Mouse (Mus musculus) C2C12 (cell line): ENCODE measurements around the gene Prickle4. TPM values are rescaled to one million over a fixed set of nuclear protein-coding genes. Genes with fewer than 3 reads are reported as not detected.
"Not testable (repeated sequence)": the region's sequence is repeated elsewhere in the genome, so short reads cannot be mapped to it uniquely, and the experiment has no call there.

Experiments used
- H3K27me3 ChIP-seq: one replicate; pipeline ENCODE4 v1.6.1; 2011; ENCODE audit not compliant: control insufficient read depth, insufficient read depth, insufficient read length
- H3K36me3 ChIP-seq: one replicate; pipeline ENCODE4 v1.6.1; 2011; ENCODE audit not compliant: control insufficient read depth, insufficient read depth
- H3K4me3 ChIP-seq: one replicate; pipeline ENCODE4 v1.5.1; 2011; ENCODE audit warnings: mild to moderate bottlenecking, control low read depth; ENCODE audit not compliant: poor library complexity, insufficient read depth, severe bottlenecking
- H3K79me2 ChIP-seq: one replicate; pipeline ENCODE4 v1.6.1; 2011; ENCODE audit not compliant: control insufficient read depth, insufficient read depth
- H3K79me3 ChIP-seq: one replicate; pipeline ENCODE4 v1.6.1; 2011; ENCODE audit warnings: low read depth, control low read depth
- H3ac ChIP-seq: one replicate; pipeline ENCODE3; 2011; ENCODE audit warnings: low read depth; ENCODE audit not compliant: control insufficient read depth, insufficient read length
- CEBPB ChIP-seq: IDR thresholded peaks from one replicate; pipeline ENCODE4 v1.6.1; 2011; ENCODE audit warnings: low read depth, mild to moderate bottlenecking, control low read depth, moderate library complexity
- CTCF ChIP-seq: IDR thresholded peaks from one replicate; pipeline ENCODE4 v1.5.1; 2011; ENCODE audit not compliant: control insufficient read depth, insufficient read depth, insufficient read length
- FOSL1 ChIP-seq: IDR thresholded peaks from one replicate; pipeline ENCODE4 v1.8.0; 2011; ENCODE audit warnings: mild to moderate bottlenecking, low read length; ENCODE audit not compliant: poor library complexity, insufficient read depth, severe bottlenecking
- MAX ChIP-seq: IDR thresholded peaks from one replicate; pipeline ENCODE4 v1.6.1; 2011; ENCODE audit warnings: mild to moderate bottlenecking, control low read depth
- MYOD1 ChIP-seq: IDR thresholded peaks from one replicate; pipeline ENCODE4 v1.6.1; 2011; ENCODE audit warnings: low read depth; ENCODE audit not compliant: control insufficient read depth, insufficient read length
- MYOG ChIP-seq: IDR thresholded peaks from one replicate; pipeline ENCODE4 v1.6.1; 2011; ENCODE audit not compliant: control insufficient read depth, insufficient read length; ENCODE audit errors: extremely low read depth
- USF1 ChIP-seq: IDR thresholded peaks from one replicate; pipeline ENCODE4 v1.6.1; 2011; ENCODE audit warnings: low read depth, mild to moderate bottlenecking, control low read depth, moderate library complexity
- polyA plus RNA-seq: library from polyadenylated mRNA; unstranded; fragments of >200 nt; fragmentation: generic; extraction: Trizol; gene quantifications from one replicate; pipeline ENCODE4 v1.2.1, GENCODE M21; 2012; ENCODE audit warnings: missing spikeins

Prickle4 gene
- polyA plus RNA-seq, 1 experiment = 0.12 TPM

GRCm38 (mm10) chr17:47664474-47664873 is 30.1 kb downstream of the Prickle4 start:
- H3K27me3 ChIP-seq = no peaks in the 10 kb centered on the region
- no peak overlapping the region for H3K4me3 ChIP-seq
- no peaks in the 10 kb centered on the region for H3K36me3 ChIP-seq
- no peaks in the 10 kb centered on the region for H3K79me3 ChIP-seq
- no peak overlapping the region for H3ac ChIP-seq
- H3K79me2 ChIP-seq = no peaks in the 10 kb centered on the region
- no peak for TF ChIP-seq MAX
- no peak for TF ChIP-seq MYOG
- no peak for TF ChIP-seq USF1
- no peak for TF ChIP-seq FOSL1
- no peak for TF ChIP-seq MYOD1
- TF ChIP-seq CTCF = no peak
- TF ChIP-seq CEBPB = no peak

DNA sequence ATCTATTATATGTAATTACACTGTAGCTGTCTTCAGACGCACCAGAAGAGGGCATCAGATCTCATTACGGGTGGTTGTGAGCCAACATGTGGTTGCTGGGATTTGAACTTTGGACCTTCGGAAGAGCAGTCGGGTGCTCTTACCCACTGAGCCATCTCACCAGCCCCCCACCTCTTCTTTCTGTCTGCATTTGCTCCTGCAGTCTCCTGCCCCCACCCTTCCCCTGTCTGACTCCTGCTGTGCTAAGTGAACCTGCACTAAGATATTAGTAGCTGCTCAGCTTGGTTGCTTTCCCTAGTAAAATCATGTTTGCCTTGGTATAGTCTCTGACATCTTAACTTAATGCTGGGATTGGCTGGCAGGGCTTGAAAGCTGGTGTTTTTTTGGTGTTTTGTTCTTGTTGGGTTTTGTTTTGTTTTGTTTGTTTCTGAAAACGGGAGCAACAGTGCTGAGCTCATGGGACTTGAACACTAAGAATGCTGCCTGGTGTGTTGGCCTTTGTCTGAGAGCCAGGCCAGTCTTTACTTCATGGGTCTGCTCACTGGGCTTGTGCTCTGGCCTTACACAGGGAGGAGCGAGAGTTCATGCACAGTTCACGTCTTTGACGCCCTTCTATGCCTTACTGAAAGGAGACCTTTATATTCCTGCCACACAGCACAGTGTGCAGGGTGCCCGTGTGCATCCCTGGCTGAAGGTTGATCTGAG is 31.4 kb downstream of the Prickle4 start:
- no peak overlapping the region for H3K4me3 ChIP-seq
- H3K36me3 ChIP-seq = no peaks in the 10 kb centered on the region
- TF ChIP-seq CTCF = no peak
- TF ChIP-seq MYOD1 = no peak
- TF ChIP-seq USF1 = no peak
- no peak for TF ChIP-seq CEBPB
- no peak for TF ChIP-seq FOSL1
- TF ChIP-seq MAX = no peak
- TF ChIP-seq MYOG = no peak
- H3K79me2 ChIP-seq = no peaks in the 10 kb centered on the region
- H3ac ChIP-seq = no peak overlapping the region
- no peaks in the 10 kb centered on the region for H3K27me3 ChIP-seq
- no peaks in the 10 kb centered on the region for H3K79me3 ChIP-seq

GRCm38 (mm10) chr17:47658741-47659243 is 35.7 kb downstream of the Prickle4 start:
- TF ChIP-seq MAX = no peak
- TF ChIP-seq CEBPB = no peak
- TF ChIP-seq CTCF = no peak
- no peak for TF ChIP-seq MYOD1
- TF ChIP-seq USF1 = no peak
- TF ChIP-seq FOSL1 = no peak
- H3K36me3 ChIP-seq = no peaks in the 10 kb centered on the region
- H3K27me3 ChIP-seq = no peaks in the 10 kb centered on the region
- no peaks in the 10 kb centered on the region for H3K79me3 ChIP-seq
- no peak overlapping the region for H3ac ChIP-seq
- H3K79me2 ChIP-seq = no peaks in the 10 kb centered on the region
- H3K4me3 ChIP-seq = no peak overlapping the region

DNA sequence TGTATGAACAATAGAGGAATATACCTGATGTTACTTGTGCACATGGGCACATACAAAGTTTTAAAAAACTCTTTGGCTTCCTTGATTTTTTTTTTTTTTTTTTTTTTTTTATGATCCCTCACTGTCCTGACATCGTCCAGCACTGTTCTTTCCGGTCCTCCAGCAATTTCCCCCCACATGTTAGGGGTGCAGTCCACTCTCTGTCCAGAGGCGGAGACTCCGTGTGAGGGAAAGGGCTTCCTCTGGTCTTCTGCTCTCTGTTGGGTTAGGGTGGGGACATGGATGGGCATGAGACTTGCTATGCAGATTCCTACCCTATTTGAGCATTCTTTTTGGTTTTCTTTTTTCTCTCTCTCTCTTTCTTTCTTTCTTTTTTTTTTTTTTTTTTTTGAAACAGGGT is 36.6 kb downstream of the Prickle4 start:
- H3K27me3 ChIP-seq = no peaks in the 10 kb centered on the region
- no peak overlapping the region for H3K4me3 ChIP-seq
- H3K79me3 ChIP-seq = no peaks in the 10 kb centered on the region
- TF ChIP-seq CTCF (no peak), MYOD1 (no peak), MAX (no peak), CEBPB (no peak), MYOG (no peak)
- H3ac ChIP-seq = no peak overlapping the region
- H3K36me3 ChIP-seq = no peaks in the 10 kb centered on the region
- H3K79me2 ChIP-seq = no peaks in the 10 kb centered on the region

- TF ChIP-seq MAX (no peak), MYOG (no peak), CEBPB (no peak), FOSL1 (no peak), USF1 (no peak), MYOD1 (no peak), CTCF (no peak)
- H3K4me3 ChIP-seq = no peak overlapping the region
- no peaks in the 10 kb centered on the region for H3K27me3 ChIP-seq
- no peak overlapping the region for H3ac ChIP-seq
- H3K79me2 ChIP-seq = no peaks in the 10 kb centered on the region
- no peaks in the 10 kb centered on the region for H3K79me3 ChIP-seq
- H3K36me3 ChIP-seq = no peaks in the 10 kb centered on the region
Observed at GRCm38 (mm10) chr17:47655697-47656096, 38.8 kb downstream of the Prickle4 start.

GRCm38 (mm10) chr17:47654346-47654745 is 40.2 kb downstream of the Prickle4 start:
- H3K79me2 ChIP-seq, H3K27me3 ChIP-seq, H3K79me3 ChIP-seq, H3K36me3 ChIP-seq, H3ac ChIP-seq, H3K4me3 ChIP-seq: not testable (repeated sequence)
